23 mouse cellular contexts compared by ENCODE assay signal in genomic region chr4:142037897-142038296, GRCm38 (mm10). TPM values are rescaled to one million over a fixed set of nuclear protein-coding genes. Genes with fewer than 3 reads are reported as not detected.
DNase-seq lines count a peak whose midpoint lies in the region; ATAC-seq and TF ChIP-seq lines count a peak whose summit lies in the region.
"Had no signal": no experiment of that assay in that cellular context is flagged by ENCODE, and none has a peak within 500 bp of the region (broad histone marks: within the 10 kb centered on the region; RNA-seq: fewer than 3 reads in every experiment).

No protein-coding gene starts in this region.

- TF ChIP-seq CTCF in lung, postnatal 0 days (IDR thresholded peaks at IDR 0.05) = no peak

- TF ChIP-seq EP300 in lung, postnatal 0 days (IDR thresholded peaks at IDR 0.05) = no peak

- no peaks in the 10 kb centered on the region for H3K27me3 ChIP-seq in kidney, embryonic 14.5 days (ENCODE audit: control insufficient read depth, insufficient read depth, low read length)
- no peaks in the 10 kb centered on the region for H3K27me3 ChIP-seq in embryonic facial prominence, embryonic 10.5 days (replicated peaks; ENCODE audit: low read depth, poor library complexity, severe bottlenecking)
- no peaks in the 10 kb centered on the region for H3K27me3 ChIP-seq in limb, embryonic 11.5 days (ENCODE audit: control insufficient read depth, insufficient read depth, low read length)
- no peaks in the 10 kb centered on the region for H3K27me3 ChIP-seq in lung, postnatal 0 days (replicated peaks; ENCODE audit: insufficient read depth, low read length)
- H3K27me3 ChIP-seq: embryonic facial prominence, embryonic 12.5 days; hindbrain, embryonic 15.5 days; limb, embryonic 15.5 days; midbrain, embryonic 12.5 days had no signal

- no peak overlapping the region for H3K9ac ChIP-seq in kidney, embryonic 14.5 days (ENCODE audit: low read depth, low read length)
- no peak overlapping the region for H3K9ac ChIP-seq in limb, embryonic 11.5 days (ENCODE audit: low read length)
- no peak overlapping the region for H3K9ac ChIP-seq in lung, postnatal 0 days (replicated peaks; ENCODE audit: low read depth)
- H3K9ac ChIP-seq: embryonic facial prominence, embryonic 12.5 days; hindbrain, embryonic 15.5 days; limb, embryonic 15.5 days; liver, embryonic 15.5 days; midbrain, embryonic 12.5 days had no signal

- no peaks in the 10 kb centered on the region for H3K9me3 ChIP-seq in kidney, embryonic 14.5 days (ENCODE audit: control insufficient read depth, low read length)
- H3K9me3 ChIP-seq in embryonic facial prominence, embryonic 10.5 days = no peaks in the 10 kb centered on the region
- no peaks in the 10 kb centered on the region for H3K9me3 ChIP-seq in limb, embryonic 11.5 days (ENCODE audit: control insufficient read depth, low read length)
- H3K9me3 ChIP-seq in lung, postnatal 0 days (ENCODE audit: low read length) = no peaks in the 10 kb centered on the region
- H3K9me3 ChIP-seq: embryonic facial prominence, embryonic 12.5 days; hindbrain, embryonic 15.5 days; limb, embryonic 15.5 days; liver, embryonic 15.5 days; midbrain, embryonic 12.5 days had no signal

- no peak overlapping the region for H3K4me2 ChIP-seq in kidney, embryonic 14.5 days (replicated peaks; ENCODE audit: low read depth, low read length)
- no peak overlapping the region for H3K4me2 ChIP-seq in limb, embryonic 11.5 days (ENCODE audit: low read depth, severe bottlenecking)
- H3K4me2 ChIP-seq in lung, postnatal 0 days (replicated peaks; ENCODE audit: low read depth, low read length) = no peak overlapping the region
- H3K4me2 ChIP-seq: embryonic facial prominence, embryonic 12.5 days; hindbrain, embryonic 15.5 days; limb, embryonic 15.5 days; liver, embryonic 15.5 days; midbrain, embryonic 12.5 days had no signal

- WGBS in kidney, embryonic 14.5 days = 55% methylated on average over 4 of the region's 4 CpGs
- 52% methylated on average over 4 of the region's 4 CpGs for WGBS in embryonic facial prominence, embryonic 10.5 days
- 18% methylated on average over 4 of the region's 4 CpGs for WGBS in limb, embryonic 11.5 days
- 70% methylated on average over 4 of the region's 4 CpGs for WGBS in lung, postnatal 0 days

- no peak for DNase-seq in kidney, adult 9 months
- DNase-seq in embryo, embryonic 11 days = peak; percentile 50
- peak; percentile 63 for DNase-seq in embryonic facial prominence, embryonic 10.5 days (ENCODE audit: low spot score)
- DNase-seq in limb, embryonic 11.5 days (ENCODE audit: low spot score) = peak; percentile 72
- DNase-seq in liver = no peak
- no peak for DNase-seq in thymus, postnatal 10 days (ENCODE audit: low spot score in 2 of 2)
- no peak for DNase-seq in lung, postnatal 0 days (ENCODE audit: low spot score)
- DNase-seq: adrenal gland, adult 2 months; cerebellum, adult 11-12 months; cerebellum, postnatal 14 days; gastrocnemius, postnatal 10 days; heart, adult 18-20 months; kidney, adult 2 months; right cerebral cortex, postnatal 14 days; spleen, adult 18-20 months had no signal

- no peak overlapping the region for H3K27ac ChIP-seq in kidney, embryonic 14.5 days (ENCODE audit: low read depth, low read length)
- peak overlapping the region; percentile 70 for H3K27ac ChIP-seq in embryonic facial prominence, embryonic 10.5 days (replicated peaks)
- H3K27ac ChIP-seq in limb, embryonic 11.5 days (replicated peaks; ENCODE audit: low read depth, low read length) = peak overlapping the region; percentile 25; the same call in 1 of the 2 replicates
- no peak overlapping the region for H3K27ac ChIP-seq in lung, postnatal 0 days (ENCODE audit: low read length)
- H3K27ac ChIP-seq: embryonic facial prominence, embryonic 12.5 days; hindbrain, embryonic 15.5 days; limb, embryonic 15.5 days; liver, embryonic 15.5 days; midbrain, embryonic 12.5 days had no signal

- H3K4me1 ChIP-seq in kidney, embryonic 14.5 days (ENCODE audit: control insufficient read depth, insufficient read depth, low read length) = peaks cover 10% of the 10 kb centered on the region
- peaks cover 44% of the 10 kb centered on the region for H3K4me1 ChIP-seq in embryonic facial prominence, embryonic 10.5 days
- peaks cover 28% of the 10 kb centered on the region for H3K4me1 ChIP-seq in limb, embryonic 11.5 days (ENCODE audit: control insufficient read depth, insufficient read depth, low read length)
- H3K4me1 ChIP-seq in lung, postnatal 0 days (ENCODE audit: insufficient read depth, low read depth, low read length) = no peaks in the 10 kb centered on the region
- H3K4me1 ChIP-seq: hindbrain, embryonic 15.5 days; midbrain, embryonic 12.5 days had no signal

- H3K36me3 ChIP-seq in kidney, embryonic 14.5 days (ENCODE audit: control insufficient read depth, insufficient read depth, low read length) = no peaks in the 10 kb centered on the region
- H3K36me3 ChIP-seq in embryonic facial prominence, embryonic 10.5 days (replicated peaks) = no peaks in the 10 kb centered on the region
- H3K36me3 ChIP-seq in limb, embryonic 11.5 days (ENCODE audit: control insufficient read depth, insufficient read depth, low read length) = no peaks in the 10 kb centered on the region
- no peaks in the 10 kb centered on the region for H3K36me3 ChIP-seq in lung, postnatal 0 days (ENCODE audit: insufficient read depth, low read length)
- H3K36me3 ChIP-seq: embryonic facial prominence, embryonic 12.5 days; hindbrain, embryonic 15.5 days; liver, embryonic 15.5 days; midbrain, embryonic 12.5 days had no signal

- H3K4me3 ChIP-seq in kidney, embryonic 14.5 days (ENCODE audit: low read length) = no peak overlapping the region
- no peak overlapping the region for H3K4me3 ChIP-seq in embryonic facial prominence, embryonic 10.5 days
- H3K4me3 ChIP-seq in limb, embryonic 11.5 days (ENCODE audit: low read depth, low read length) = no peak overlapping the region
- H3K4me3 ChIP-seq in lung, postnatal 0 days (ENCODE audit: low read depth, low read length) = no peak overlapping the region
- H3K4me3 ChIP-seq: embryonic facial prominence, embryonic 12.5 days; hindbrain, embryonic 15.5 days; limb, embryonic 15.5 days; liver, embryonic 15.5 days; midbrain, embryonic 12.5 days had no signal

- peak; percentile 30; the same call in 1 of the 2 replicates for ATAC-seq in kidney, embryonic 14.5 days (ENCODE audit: low FRiP score, low TSS enrichment)
- peak; percentile 78 for ATAC-seq in limb, embryonic 11.5 days (ENCODE audit: insufficient number of reproducible peaks, low FRiP score, low TSS enrichment, low read depth)
- ATAC-seq in lung, postnatal 0 days = no peak
- ATAC-seq: forebrain, embryonic 14.5 days had no signal

RNA-seq across cellular contexts. Expression of gene Fhad1, which starts 23.0 kb away (rescaled TPM):
- polyA plus RNA-seq in kidney, embryonic 14.5 days (2014; fragmentation: Nextera tagmentation; extraction: Ambion mirVana) = 0.15 and 0.60 TPM in 2 replicates
- polyA plus RNA-seq in embryonic facial prominence, embryonic 10.5 days (2016; fragmentation: Nextera tagmentation; extraction: Ambion mirVana) = 0.50 and 1.0 TPM in 2 replicates
- 0.64 and 0.68 TPM in 2 replicates for polyA plus RNA-seq in limb, embryonic 11.5 days (2014; fragmentation: Nextera tagmentation; extraction: Ambion mirVana)
- polyA plus RNA-seq in lung, postnatal 0 days (2015; fragmentation: Nextera tagmentation; extraction: Ambion mirVana) = 6.5 and 8.3 TPM in 2 replicates

RNA-seq across cellular contexts. Expression of gene Tmem51, which starts 46.2 kb away (rescaled TPM):
- 16.7 and 23.0 TPM in 2 replicates for polyA plus RNA-seq in kidney, embryonic 14.5 days (2014; fragmentation: Nextera tagmentation; extraction: Ambion mirVana)
- 9.5 and 9.7 TPM in 2 replicates for polyA plus RNA-seq in embryonic facial prominence, embryonic 10.5 days (2016; fragmentation: Nextera tagmentation; extraction: Ambion mirVana)
- 10.4 and 11.1 TPM in 2 replicates for polyA plus RNA-seq in limb, embryonic 11.5 days (2014; fragmentation: Nextera tagmentation; extraction: Ambion mirVana)
- polyA plus RNA-seq in lung, postnatal 0 days (2015; fragmentation: Nextera tagmentation; extraction: Ambion mirVana) = 18.9 and 22.1 TPM in 2 replicates
- polyA plus RNA-seq: C2C12 had no signal

Comparison
In these comparisons a context has a peak if more than half of its experiments do, and no peak if none do; other contexts are left out.
1. H3K27ac ChIP-seq: peak in embryonic facial prominence, embryonic 10.5 days (single experiment) and limb, embryonic 11.5 days (single experiment); none in kidney, embryonic 14.5 days (single experiment) and lung, postnatal 0 days (single experiment).
2. DNase-seq: peak in embryo, embryonic 11 days (single experiment), embryonic facial prominence, embryonic 10.5 days (single experiment) and limb, embryonic 11.5 days (single experiment); none in kidney, adult 9 months (single experiment), liver (single experiment), thymus, postnatal 10 days (0 of 2) and lung, postnatal 0 days (single experiment).